Mouse (Mus musculus): ENCODE results near the gene Orc3. TPM values are rescaled to one million over a fixed set of nuclear protein-coding genes. Genes with fewer than 3 reads are reported as not detected.
"Not testable (repeated sequence)": the region's sequence is repeated elsewhere in the genome, so short reads cannot be mapped to it uniquely, and the experiment has no call there.

Gene Orc3
- total RNA-seq, 2 experiments from 2014 or later, result 107 to 110 TPM

- no peak for ATAC-seq (replicated peaks; ENCODE audit: low FRiP score, low TSS enrichment, poor library complexity, severe bottlenecking)
These were observed 29.7 kb downstream of the Orc3 start for GRCm38 (mm10) chr4:34584871-34585607.

DNA sequence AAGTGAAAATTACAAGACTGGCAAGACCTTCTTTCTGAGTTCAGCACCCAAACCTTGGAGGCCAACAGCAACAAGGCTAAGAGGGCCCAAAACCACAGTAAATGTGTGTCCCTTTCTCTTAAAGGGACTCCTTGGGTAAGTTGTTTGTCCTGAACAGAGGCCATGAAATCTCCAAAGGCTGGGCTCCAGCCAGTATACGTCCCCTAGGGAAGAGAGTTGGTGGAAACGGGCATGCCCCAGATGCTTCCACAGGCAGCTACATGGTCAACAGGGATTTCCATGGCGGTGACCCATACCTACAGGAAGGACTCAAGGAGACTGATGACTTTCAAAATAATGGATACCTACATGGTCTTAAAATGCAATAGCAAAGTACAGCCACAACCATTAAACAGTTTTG, 31.3 kb downstream of the Orc3 start:
- ATAC-seq (replicated peaks; ENCODE audit: low FRiP score, low TSS enrichment, poor library complexity, severe bottlenecking), result no peak

GRCm38 (mm10) chr4:34582476-34582875, 32.3 kb downstream of the Orc3 start:
- ATAC-seq (replicated peaks; ENCODE audit: low FRiP score, low TSS enrichment, poor library complexity, severe bottlenecking), result no peak

GRCm38 (mm10) chr4:34581990-34582389, 32.8 kb downstream of the Orc3 start:
- no peak for ATAC-seq (replicated peaks; ENCODE audit: low FRiP score, low TSS enrichment, poor library complexity, severe bottlenecking)

- not testable (repeated sequence) for ATAC-seq (replicated peaks; ENCODE audit: low FRiP score, low TSS enrichment, poor library complexity, severe bottlenecking)
These were observed 33.3 kb downstream of the Orc3 start for GRCm38 (mm10) chr4:34581489-34581888.

- no peak for ATAC-seq (replicated peaks; ENCODE audit: low FRiP score, low TSS enrichment, poor library complexity, severe bottlenecking)
These were observed 35.5 kb downstream of the Orc3 start for GRCm38 (mm10) chr4:34579215-34579614.

GRCm38 (mm10) chr4:34577028-34577427, 37.7 kb downstream of the Orc3 start:
- ATAC-seq (replicated peaks; ENCODE audit: low FRiP score, low TSS enrichment, poor library complexity, severe bottlenecking), result 0 out of 2 replicates have a peak, but pooled peaks have one; percentile 59

GRCm38 (mm10) chr4:34572876-34573275, 41.9 kb downstream of the Orc3 start:
- no peak for ATAC-seq (replicated peaks; ENCODE audit: low FRiP score, low TSS enrichment, poor library complexity, severe bottlenecking)

DNA sequence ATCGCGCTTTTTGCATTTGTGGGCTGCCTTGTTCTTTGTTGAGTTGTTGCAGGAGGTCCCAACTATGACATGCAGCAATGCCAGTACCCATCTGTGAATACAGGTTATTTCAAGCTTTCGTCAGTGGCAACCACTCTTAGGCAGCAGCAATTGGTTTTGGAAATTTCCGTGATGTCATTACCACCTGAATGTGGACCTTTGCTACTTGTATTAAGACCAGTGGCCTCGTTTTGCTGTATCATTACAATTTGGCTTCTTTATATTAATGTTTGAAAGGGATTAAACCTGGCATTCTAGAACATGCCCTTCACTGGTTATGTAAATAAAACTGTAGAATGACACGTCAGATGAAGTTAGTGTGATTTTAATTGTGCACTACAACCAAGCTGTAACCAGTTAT, 48.5 kb downstream of the Orc3 start:
- ATAC-seq (replicated peaks; ENCODE audit: low FRiP score, low TSS enrichment, poor library complexity, severe bottlenecking), result no peak

DNA sequence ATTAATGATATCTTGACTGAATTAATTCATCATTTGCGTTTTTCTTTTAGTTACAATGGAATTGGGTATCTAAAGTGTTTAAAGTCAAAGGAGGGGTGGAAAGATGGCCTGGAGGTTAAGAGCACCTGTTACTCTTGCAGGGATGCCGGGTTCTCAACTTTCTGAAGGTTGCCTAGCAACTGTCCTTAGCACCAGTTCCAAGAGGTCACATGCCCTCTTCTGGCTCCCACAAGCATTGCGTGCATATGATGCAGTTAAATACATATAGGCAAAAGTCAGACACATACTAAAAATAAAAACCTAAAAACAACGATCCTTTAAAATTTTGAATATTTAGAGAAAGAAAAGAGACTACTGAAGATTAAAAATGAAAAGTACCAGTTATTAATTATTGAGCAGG, 53.8 kb downstream of the Orc3 start:
- ATAC-seq (replicated peaks; ENCODE audit: low FRiP score, low TSS enrichment, poor library complexity, severe bottlenecking), result peak; percentile 80

DNA sequence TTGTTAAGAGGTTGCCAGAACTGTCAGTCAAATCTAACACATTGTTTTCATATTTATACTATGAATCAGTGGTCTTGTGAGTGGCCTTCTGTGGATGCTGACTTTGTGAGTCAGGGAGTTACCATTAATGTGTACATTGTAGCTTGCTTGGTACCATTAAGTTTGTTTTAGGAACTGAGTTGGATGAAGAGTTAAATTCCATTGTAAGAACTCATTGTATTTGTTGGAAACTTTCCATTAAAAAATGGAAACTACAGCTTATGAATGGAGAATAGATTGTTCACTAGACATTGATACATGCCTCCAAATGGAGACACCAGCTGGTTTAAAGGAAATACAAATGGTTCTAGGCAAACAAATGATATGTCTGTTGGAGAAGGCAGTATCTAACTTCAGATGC, 58.6 kb downstream of the Orc3 start:
- ATAC-seq (replicated peaks; ENCODE audit: low FRiP score, low TSS enrichment, poor library complexity, severe bottlenecking), result no peak

GRCm38 (mm10) chr4:34555604-34556003, 59.1 kb downstream of the Orc3 start:
- ATAC-seq (replicated peaks; ENCODE audit: low FRiP score, low TSS enrichment, poor library complexity, severe bottlenecking), result no peak

DNA sequence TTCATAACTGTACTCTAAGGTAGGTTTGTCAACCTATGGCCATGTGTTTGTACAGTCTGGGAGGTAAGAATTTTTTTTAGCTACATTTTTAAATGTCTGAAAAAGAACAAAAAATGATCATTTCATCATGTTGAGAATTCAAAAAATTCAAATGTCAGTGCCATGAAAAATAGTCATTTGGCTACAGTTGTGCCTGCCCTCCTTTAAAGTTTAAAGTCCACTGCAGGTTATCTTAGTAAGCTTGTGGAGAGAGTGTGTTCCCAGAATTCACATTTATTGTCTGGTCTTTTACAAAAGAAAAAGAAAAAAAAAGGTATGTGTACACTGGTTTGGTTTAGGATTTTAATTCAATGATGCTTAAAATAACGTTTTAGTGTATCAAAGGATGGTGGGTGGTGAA, 60.1 kb downstream of the Orc3 start:
- ATAC-seq (replicated peaks; ENCODE audit: low FRiP score, low TSS enrichment, poor library complexity, severe bottlenecking), result no peak

GRCm38 (mm10) chr4:34551966-34552365, 62.8 kb downstream of the Orc3 start:
- ATAC-seq (replicated peaks; ENCODE audit: low FRiP score, low TSS enrichment, poor library complexity, severe bottlenecking), result no peak

- peak; percentile 81 for ATAC-seq (replicated peaks; ENCODE audit: low FRiP score, low TSS enrichment, poor library complexity, severe bottlenecking)
These were observed 63.5 kb downstream of the Orc3 start for GRCm38 (mm10) chr4:34551098-34551809.

- no peak for ATAC-seq (replicated peaks; ENCODE audit: low FRiP score, low TSS enrichment, poor library complexity, severe bottlenecking)
These were observed 64.0 kb downstream of the Orc3 start, which contains the start of gene Akirin2 for GRCm38 (mm10) chr4:34550748-34551097. TSS of gene Akirin2 (plus strand) at chr4:34550937.

DNA sequence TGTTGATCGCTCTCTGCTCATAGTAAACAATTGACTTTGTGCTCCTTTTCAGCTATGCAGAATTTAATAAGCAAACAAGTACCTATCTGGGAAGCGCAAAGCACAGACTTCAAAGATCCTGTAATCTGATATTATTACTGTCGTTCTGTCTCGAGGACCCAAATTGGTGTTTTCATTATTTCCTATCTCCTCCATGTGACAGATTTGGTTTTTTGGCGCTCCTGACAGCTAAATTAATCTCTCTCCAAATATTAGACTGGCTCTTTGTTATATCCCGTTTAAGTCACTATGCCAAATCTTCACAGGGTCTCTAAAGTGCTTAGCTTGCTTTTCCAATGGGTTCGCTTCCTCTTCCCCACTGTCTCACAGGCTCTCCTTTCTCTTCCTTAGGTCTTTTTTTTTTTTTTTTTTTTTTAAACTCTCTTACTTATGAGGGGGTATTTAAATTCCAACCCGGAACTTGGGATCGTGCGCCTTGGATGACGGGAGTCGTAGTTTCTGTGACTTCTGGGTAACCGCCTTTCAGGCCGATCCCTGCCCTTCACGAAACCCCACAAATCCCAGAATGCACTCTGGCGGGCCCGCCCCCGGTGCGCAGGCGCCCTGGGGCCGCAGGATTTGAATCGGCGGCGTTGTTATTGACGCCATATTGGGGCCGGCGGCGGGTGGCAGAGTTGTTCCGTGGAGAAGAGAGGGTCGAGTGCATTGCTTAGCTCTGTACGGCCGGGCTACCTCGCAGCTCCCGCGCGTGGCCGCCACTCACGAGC, 64.6 kb downstream of the Orc3 start:
- ATAC-seq (replicated peaks; ENCODE audit: low FRiP score, low TSS enrichment, poor library complexity, severe bottlenecking), result peak; percentile 96

- ATAC-seq (replicated peaks; ENCODE audit: low FRiP score, low TSS enrichment, poor library complexity, severe bottlenecking), result no peak
These were observed 84.8 kb downstream of the Orc3 start for GRCm38 (mm10) chr4:34529941-34530340.

GRCm38 (mm10) chr4:34529379-34529778, 85.4 kb downstream of the Orc3 start:
- ATAC-seq (replicated peaks; ENCODE audit: low FRiP score, low TSS enrichment, poor library complexity, severe bottlenecking), result no peak

- ATAC-seq (replicated peaks; ENCODE audit: low FRiP score, low TSS enrichment, poor library complexity, severe bottlenecking), result no peak
These were observed 86.2 kb downstream of the Orc3 start for GRCm38 (mm10) chr4:34528430-34529100.
